Mouse (Mus musculus): Measurements from ENCODE around the gene Mybpc2.

DNA sequence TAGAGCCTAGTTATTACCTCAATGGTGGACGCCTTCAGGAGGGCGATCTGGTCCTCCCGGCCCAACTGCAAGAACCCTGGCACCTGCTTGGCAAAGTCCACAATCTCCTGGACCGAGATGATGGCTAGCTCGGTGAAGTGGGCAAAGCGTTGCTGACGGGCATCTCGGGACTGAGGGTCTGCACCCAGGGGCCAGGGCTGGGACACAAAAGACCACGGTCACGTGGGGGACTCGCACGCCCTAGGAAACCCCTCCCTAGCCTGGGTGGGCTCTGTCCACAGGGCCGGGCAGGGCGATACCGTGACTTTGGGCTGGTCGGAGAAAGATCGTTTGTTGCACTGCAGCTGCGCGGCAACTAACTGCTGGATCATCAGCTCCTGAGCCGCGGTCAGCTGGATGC is 26.8 kb upstream of the Mybpc2 start:
- TF ChIP-seq CTCF (IDR thresholded peaks at IDR 0.05; ENCODE audit: low read depth, low read length), result no peak
- TF ChIP-seq POLR2A (IDR thresholded peaks at IDR 0.05; ENCODE audit: borderline replicate concordance, low read depth, low read length), result no peak
